Mouse (Mus musculus) kidney, adult 18-20 months (tissue): Measurements from ENCODE around the gene Smim23.

ENCODE experiments used
- DNase-seq: peaks from one replicate; pipeline ENCODE4 v3.0.0; 2021

The Smim23 gene

DNA sequence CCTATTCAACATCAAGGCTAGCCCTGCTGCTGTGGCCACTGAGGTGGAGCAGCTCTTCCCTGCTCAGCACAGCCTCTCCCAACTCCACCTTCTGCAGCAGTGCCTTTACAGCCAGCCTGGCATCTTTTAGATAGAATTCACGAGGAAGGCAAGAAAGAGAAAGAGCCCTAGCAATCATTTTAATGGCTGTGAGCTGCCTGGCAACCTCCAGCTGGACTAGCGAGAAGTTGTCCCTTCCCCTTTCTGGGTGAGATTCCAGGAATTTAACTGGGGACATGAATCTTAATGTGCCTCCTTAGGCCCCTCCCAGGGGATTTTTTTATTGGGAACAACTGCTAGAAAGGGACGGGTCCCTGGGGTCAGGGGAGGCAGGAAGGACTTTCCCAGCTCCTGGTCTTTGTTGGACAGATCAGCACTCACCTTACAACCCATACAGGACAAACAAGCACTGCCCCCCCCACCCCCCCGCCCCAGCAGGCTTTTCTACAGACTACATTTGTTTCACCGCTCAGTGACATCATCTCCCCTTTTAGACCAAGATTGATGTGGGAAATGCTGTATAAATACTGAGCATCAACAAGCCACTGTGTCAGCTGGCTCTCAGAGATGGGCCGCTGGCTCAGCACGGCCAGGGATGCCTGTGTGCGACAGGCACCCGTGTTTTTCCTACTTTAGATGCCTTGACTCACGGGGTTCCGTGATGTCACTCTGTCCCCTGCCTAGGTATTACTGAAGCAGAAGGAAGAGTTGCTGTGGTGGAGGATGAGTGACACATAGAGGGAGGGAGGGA is 43.5 kb downstream of the Smim23 start:
- DNase-seq, result no peak

DNA sequence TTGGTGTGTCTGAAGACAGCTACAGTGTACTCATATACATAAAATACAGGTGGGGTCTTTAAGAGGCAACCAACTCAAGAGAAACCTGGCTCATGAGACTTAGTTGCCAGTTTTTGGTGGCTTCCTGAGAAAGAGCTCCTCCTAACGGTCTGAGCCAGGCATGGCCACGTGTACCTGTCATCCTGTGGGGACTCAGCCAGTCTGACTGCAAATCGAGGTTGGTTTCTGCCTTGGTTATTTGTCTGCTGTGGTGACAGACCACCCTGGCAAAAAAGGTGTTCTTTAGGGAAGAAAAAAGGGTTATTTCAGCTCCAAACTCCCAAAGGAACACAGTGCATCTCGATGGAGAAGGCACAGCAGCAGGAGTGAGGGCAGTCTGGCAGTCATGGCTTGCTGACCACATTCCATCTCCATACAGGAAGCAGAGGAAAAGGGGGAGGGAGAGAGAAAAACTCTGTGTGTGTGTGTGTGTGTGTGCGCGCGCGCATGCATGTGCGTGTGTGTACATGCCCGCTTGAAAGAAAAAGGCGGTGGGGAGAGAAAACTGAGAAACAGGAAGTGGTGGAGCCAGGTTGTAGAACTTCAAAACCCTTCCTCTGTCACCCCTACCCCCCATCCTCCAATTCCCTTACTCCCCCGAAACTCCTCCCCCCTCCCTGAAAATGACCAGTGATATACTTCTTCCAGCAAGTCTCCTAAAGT is 55.6 kb downstream of the Smim23 start:
- DNase-seq, result no peak
